Mouse (Mus musculus): ENCODE measurements around the gene Gm815.

GRCm38 (mm10) chr19:26914245-26914644 lies 28.6 kb downstream of the Gm815 start:
- no peak for TF ChIP-seq CTCF (IDR thresholded peaks at IDR 0.05)
- TF ChIP-seq POLR2A (IDR thresholded peaks at IDR 0.05; ENCODE audit: insufficient read depth, low read depth, low read length), result no peak

All from heart, adult 2 months (tissue).